Mouse (Mus musculus): ENCODE measurements around the gene Ccdc12.

GRCm38 (mm10) chr9:110750404-110751187 lies 94.3 kb downstream of the Ccdc12 start:
- TF ChIP-seq USF2 (conservative IDR thresholded peaks at IDR 0.05; ENCODE audit: low read depth, low read length), result no peak
- no peak for TF ChIP-seq CTCF (conservative IDR thresholded peaks at IDR 0.05 in 1 of 2, IDR thresholded peaks at IDR 0.05 in 1 of 2; ENCODE audit: low read depth in 2 of 2, low read length in 2 of 2)
- TF ChIP-seq HCFC1 (IDR thresholded peaks at IDR 0.05; ENCODE audit: low read depth, low read length), result no peak
- no peak for TF ChIP-seq ZNF384 (IDR thresholded peaks at IDR 0.05; ENCODE audit: low read depth, low read length)
- no peak for TF ChIP-seq NRF1 (IDR thresholded peaks at IDR 0.05; ENCODE audit: low read depth, low read length)
- TF ChIP-seq POLR2A (IDR thresholded peaks at IDR 0.05; ENCODE audit: low read depth, low read length), result no peak
- no peak for TF ChIP-seq SIN3A (IDR thresholded peaks at IDR 0.05; ENCODE audit: low read length)
- no peak for TF ChIP-seq ELF1 (IDR thresholded peaks at IDR 0.05; ENCODE audit: low read depth, low read length)
- no peak for TF ChIP-seq ZMIZ1 (IDR thresholded peaks at IDR 0.05; ENCODE audit: low read depth, low read length)
- TF ChIP-seq GABPA (IDR thresholded peaks at IDR 0.05; ENCODE audit: insufficient replicate concordance, low read depth, low read length), result no peak

All from CH12.LX (cell line).